Mouse (Mus musculus) cortical plate, adult 2 months (tissue): ENCODE data around the gene Tmem63b.
"Not testable (repeated sequence)": the region's sequence is repeated elsewhere in the genome, so short reads cannot be mapped to it uniquely, and the experiment has no call there.

Experiments
- CTCF ChIP-seq: fragments of 200-500 bp; IDR thresholded peaks from 2 replicates; pipeline ENCODE4 v1.5.1; 2011; ENCODE audit warnings: mild to moderate bottlenecking, control low read depth, low read length; ENCODE audit not compliant: insufficient read depth; ENCODE audit errors: extremely low read depth
- POLR2A ChIP-seq: fragments of 200-500 bp; IDR thresholded peaks from 2 replicates; pipeline ENCODE4 v1.6.1; 2011; ENCODE audit warnings: mild to moderate bottlenecking, low read length, control low read depth; ENCODE audit not compliant: insufficient read depth; ENCODE audit errors: extremely low read depth

DNA sequence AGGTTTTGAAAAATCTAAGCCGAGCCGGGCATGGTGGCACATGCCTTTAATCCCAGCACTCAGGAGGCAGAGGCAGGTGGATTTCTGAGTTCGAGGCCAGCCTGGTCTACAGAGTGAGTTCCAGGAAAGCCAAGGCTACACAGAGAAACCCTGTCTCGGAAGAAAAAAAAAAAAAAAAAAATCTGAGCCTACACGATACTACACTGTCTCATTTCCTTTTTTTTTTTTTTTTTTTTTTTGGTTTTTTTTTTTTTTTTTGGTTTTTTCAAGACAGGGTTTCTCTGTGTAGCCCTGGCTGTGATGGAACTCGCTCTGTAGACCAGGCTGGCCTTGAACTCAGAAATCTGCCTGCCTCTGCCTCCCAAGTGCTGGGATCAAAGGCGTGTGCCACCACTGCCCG lies 63.3 kb downstream of the Tmem63b start:
- TF ChIP-seq CTCF, POLR2A: not testable (repeated sequence)
